Mouse (Mus musculus) MEL (cell line): ENCODE data around the gene Drosha.

ENCODE experiments used
- BHLHE40 ChIP-seq: IDR thresholded peaks from 2 replicates; pipeline ENCODE4 v1.6.1; 2012; ENCODE audit warnings: low read depth, mild to moderate bottlenecking, inconsistent platforms, low read length, improper control_type of control experiment, borderline replicate concordance
- CHD2 ChIP-seq: IDR thresholded peaks from 2 replicates; pipeline ENCODE4 v1.6.1; 2011; ENCODE audit warnings: low read length, improper control_type of control experiment
- ETS1 ChIP-seq: IDR thresholded peaks from 2 replicates; pipeline ENCODE4 v1.6.1; 2012; ENCODE audit warnings: low read depth, mild to moderate bottlenecking, inconsistent platforms, low read length, improper control_type of control experiment, moderate library complexity

GRCm38 (mm10) chr15:12876266-12876665 is 51.7 kb downstream of the Drosha start:
- TF ChIP-seq ETS1 (no peak), CHD2 (no peak), BHLHE40 (no peak)
